Mouse (Mus musculus) hindbrain, postnatal 0 days (tissue): Measurements from ENCODE around the gene Srms. TPM values are rescaled to one million over a fixed set of nuclear protein-coding genes. Genes with fewer than 3 reads are reported as not detected.

Experiments
- ATAC-seq: fragments of 200-750 bp; cut with Nextera tagmentation; 2 replicates; pipeline ENCODE4 v1.8.0; 2017; ENCODE audit warnings: mild to moderate bottlenecking, moderate TSS enrichment, moderate library complexity
- DNase-seq: peaks from one replicate; pipeline ENCODE4 v3.0.0-alpha.2; 2015; ENCODE audit warnings: low spot score
- H3K27ac ChIP-seq: fragments of 300-500 bp; sonication (generic); 2 replicates; pipeline ENCODE4 v1.5.1; 2014; ENCODE audit warnings: mild to moderate bottlenecking
- H3K27me3 ChIP-seq: fragments of 300-500 bp; sonication (generic); 2 replicates; pipeline ENCODE4 v1.6.1; 2014; ENCODE audit warnings: low read length, mixed read lengths; ENCODE audit not compliant: insufficient read depth
- H3K36me3 ChIP-seq: fragments of 300-500 bp; sonication (generic); 2 replicates; pipeline ENCODE4 v1.6.1; 2014; ENCODE audit warnings: low read length, mixed read lengths; ENCODE audit not compliant: insufficient read depth
- H3K4me1 ChIP-seq: fragments of 300-500 bp; sonication (generic); 2 replicates; pipeline ENCODE4 v1.6.1; 2014; ENCODE audit warnings: antibody characterized with exemption, low read length, mixed read lengths; ENCODE audit not compliant: insufficient read depth
- H3K4me2 ChIP-seq: fragments of 300-500 bp; sonication (generic); 2 replicates; pipeline ENCODE4 v1.6.1; 2014; ENCODE audit warnings: low read depth, mild to moderate bottlenecking, low read length, moderate library complexity, mixed read lengths
- H3K4me3 ChIP-seq: fragments of 300-500 bp; sonication (generic); 2 replicates; pipeline ENCODE4 v1.5.1; 2014; ENCODE audit warnings: low read length
- H3K9ac ChIP-seq: fragments of 300-500 bp; sonication (generic); replicated peaks from 2 replicates; pipeline ENCODE4 v1.6.1; 2014; ENCODE audit warnings: mild to moderate bottlenecking, low read length, moderate library complexity, mixed read lengths
- H3K9me3 ChIP-seq: fragments of 300-500 bp; sonication (generic); 2 replicates; pipeline ENCODE4 v1.6.1; 2016; ENCODE audit warnings: low read length, mixed read lengths
- CTCF ChIP-seq: IDR thresholded peaks from 2 replicates; pipeline ENCODE4 v1.5.1; 2016; ENCODE audit warnings: antibody characterized with exemption, control low read depth, low read depth
- WGBS: fragments of 180-500 bp; shearing (Covaris S2); extraction: QIAGEN DNeasy Blood & Tissue Kit; methylation state at CpG from one replicate; pipeline ENCODE4 v1.1.7; 2014; 5-methylcytosine and 5-hydroxymethylcytosine counted together
- polyA plus RNA-seq: library from polyadenylated mRNA; unstranded; fragments of >200 nt; fragmentation: Nextera tagmentation; extraction: Ambion mirVana; gene quantifications from 2 replicates; pipeline ENCODE4 v1.2.1, GENCODE M21; 2015
- total RNA-seq: library from RNA; depleted of rRNA; stranded (reverse); fragments of >200 nt; gene quantifications from 2 replicates; pipeline ENCODE4 v1.2.3, GENCODE M21; 2014; rRNA removed

Gene Srms
- total and polyA plus RNA-seq, 2 experiments from 2014 or later = 0.18 to 0.47 TPM

DNA sequence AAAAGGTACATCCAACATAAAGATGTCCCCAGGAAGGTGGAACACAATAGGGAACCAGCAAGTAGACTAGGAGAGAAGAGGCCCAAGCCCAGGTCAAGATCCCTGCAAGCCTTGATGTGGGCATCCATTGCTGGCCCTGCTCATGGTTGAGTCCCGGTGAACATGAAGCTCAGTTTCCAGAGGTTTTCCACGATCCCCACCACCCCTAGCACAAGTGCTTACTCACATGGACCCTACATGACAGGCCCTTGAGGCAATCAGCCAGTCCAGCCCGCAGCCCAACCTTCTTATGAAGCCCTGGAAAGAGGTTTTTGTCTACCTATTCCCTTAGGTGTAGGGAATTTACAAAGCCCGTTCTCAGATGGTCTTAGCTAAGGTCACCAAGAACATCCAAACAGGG is 55.8 kb downstream of the Srms start:
- Histone ChIP-seq H3K27me3 (no peaks in the 10 kb centered on the region), H3K36me3 (peaks cover 10% of the 10 kb centered on the region; the same call in 1 of the 2 replicates), H3K4me2 (peak overlapping the region; percentile 63), H3K27ac (peak overlapping the region; percentile 87), H3K4me3 (peak overlapping the region; percentile 50), H3K9ac (peak overlapping the region; percentile 74), H3K9me3 (no peaks in the 10 kb centered on the region), H3K4me1 (peaks cover 32% of the 10 kb centered on the region)
- no peak for DNase-seq
- ATAC-seq = no peak
- WGBS = 66% methylated on average over 4 of the region's 4 CpGs
- TF ChIP-seq CTCF = no peak

DNA sequence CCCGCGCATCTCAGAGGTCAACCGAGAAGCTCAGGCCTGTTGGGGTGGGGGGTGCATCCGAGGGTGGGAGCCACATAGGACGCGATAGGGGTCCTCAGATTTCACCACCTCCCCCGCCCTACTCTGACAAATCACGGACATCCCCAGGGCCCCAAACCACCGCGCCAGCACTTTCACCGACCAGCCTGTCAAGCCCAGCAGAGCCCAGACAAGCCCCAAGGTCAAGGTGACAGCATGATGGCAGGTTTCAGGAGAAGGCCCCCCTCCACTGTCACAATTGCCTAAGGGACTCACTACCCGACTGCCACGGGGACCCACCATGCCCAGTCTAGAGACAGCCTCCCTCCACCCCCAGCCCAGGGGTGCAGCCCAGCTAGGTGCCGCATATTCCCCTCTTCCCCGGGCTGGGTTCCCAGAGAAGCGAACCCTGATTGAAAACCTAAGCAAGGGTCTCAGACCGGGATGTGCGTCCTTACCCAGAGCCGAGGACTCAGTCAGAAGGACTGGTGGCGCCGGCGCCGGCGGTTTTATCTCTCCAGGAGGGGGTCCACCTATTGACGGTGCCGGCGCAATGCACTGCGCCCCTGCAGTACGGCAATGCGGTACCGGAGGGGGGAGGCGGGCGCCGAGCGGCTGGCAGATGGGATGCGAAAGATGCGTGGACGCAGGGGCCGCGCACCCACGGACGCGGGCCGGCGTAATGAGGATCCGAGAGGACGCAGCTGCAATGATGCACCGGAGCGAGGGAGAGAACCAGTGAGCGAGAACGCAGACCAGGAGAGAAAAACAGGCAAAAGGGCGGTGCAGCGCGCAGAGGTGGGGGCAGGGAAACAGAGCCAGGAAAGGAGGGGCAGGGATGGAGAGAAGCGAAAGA is 56.5 kb downstream of the Srms start, which contains the start of gene Eef1a2:
Gene Eef1a2 (minus strand): TSS at position 767 of the 874 bp plus-strand sequence.
- Histone ChIP-seq H3K36me3 (peaks cover 10% of the 10 kb centered on the region; the same call in 1 of the 2 replicates), H3K4me1 (peaks cover 32% of the 10 kb centered on the region), H3K9ac (peak within 1 kb of the TSS; percentile 74), H3K27me3 (no peaks in the 10 kb centered on the region), H3K4me2 (peak within 1 kb of the TSS; percentile 63), H3K9me3 (no peaks in the 10 kb centered on the region), H3K27ac (peak within 1 kb of the TSS; percentile 87), H3K4me3 (peak within 1 kb of the TSS; percentile 50)
- ATAC-seq (peak; percentile 78), DNase-seq (peak; percentile 87)
- TF ChIP-seq CTCF = peak; percentile 53
- 3% methylated on average over 55 of the region's 55 CpGs for WGBS

DNA sequence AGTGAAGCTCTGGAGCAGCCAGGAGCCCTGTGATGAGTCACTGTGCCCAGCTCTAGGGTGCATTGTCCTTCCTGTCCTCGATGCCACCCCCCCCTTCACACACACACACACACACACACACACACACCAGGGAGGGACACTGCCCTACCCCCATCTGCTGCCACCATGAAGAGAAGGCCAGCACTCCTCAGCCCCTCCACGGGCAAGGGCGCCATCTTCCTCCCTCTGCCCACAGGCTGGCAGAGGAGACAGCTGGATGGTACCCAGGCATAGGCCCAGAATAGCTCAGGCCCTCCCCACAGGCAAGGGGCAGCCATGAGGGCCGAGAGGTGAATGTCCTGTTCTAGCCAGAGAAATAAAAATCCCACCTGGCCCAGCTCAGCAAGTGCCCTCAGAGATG is 57.2 kb downstream of the Srms start:
- H3K27me3 ChIP-seq = no peaks in the 10 kb centered on the region
- no peak for TF ChIP-seq CTCF
- H3K4me2 ChIP-seq = peak overlapping the region; percentile 63
- H3K27ac ChIP-seq = peak overlapping the region; percentile 87
- ATAC-seq (peak; percentile 24), DNase-seq (no peak)
- H3K9me3 ChIP-seq = no peaks in the 10 kb centered on the region
- peaks cover 10% of the 10 kb centered on the region; the same call in 1 of the 2 replicates for H3K36me3 ChIP-seq
- WGBS = 22% methylated on average over 3 of the region's 4 CpGs
- H3K4me1 ChIP-seq = peaks cover 32% of the 10 kb centered on the region
- H3K4me3 ChIP-seq = peak overlapping the region; percentile 50
- H3K9ac ChIP-seq = peak overlapping the region; percentile 74

Other genes with a start within 250 kb of the Srms start
- gene Arfgap1, start 246.0 kb downstream of the Srms start, total RNA-seq = 94.8 and 112 TPM in 2 replicates
- 107 and 110 TPM in 2 replicates for gene Arfgap1, start 246.0 kb downstream of the Srms start, polyA plus RNA-seq
- gene Col20a1, start 226.7 kb downstream of the Srms start, total RNA-seq = 0.47 and 0.68 TPM in 2 replicates
- 0.09 and 0.28 TPM in 2 replicates for gene Col20a1, start 226.7 kb downstream of the Srms start, polyA plus RNA-seq
- gene Chrna4, start 169.6 kb downstream of the Srms start, total RNA-seq = 50.5 and 52.7 TPM in 2 replicates
- 35.2 and 41.4 TPM in 2 replicates for gene Chrna4, start 169.6 kb downstream of the Srms start, polyA plus RNA-seq
- 128 and 142 TPM in 2 replicates for gene Kcnq2, start 77.9 kb downstream of the Srms start, total RNA-seq
- gene Kcnq2, start 77.9 kb downstream of the Srms start, polyA plus RNA-seq = 32.3 and 34.6 TPM in 2 replicates
- gene Eef1a2, start 56.2 kb downstream of the Srms start, total RNA-seq = 304 and 351 TPM in 2 replicates
- gene Eef1a2, start 56.2 kb downstream of the Srms start, polyA plus RNA-seq = 24.7 and 26.7 TPM in 2 replicates
- 300 and 340 TPM in 2 replicates for gene Ppdpf, start 25.9 kb downstream of the Srms start, total RNA-seq
- 329 and 347 TPM in 2 replicates for gene Ppdpf, start 25.9 kb downstream of the Srms start, polyA plus RNA-seq
- gene Ptk6, start 10.4 kb downstream of the Srms start, total RNA-seq = not detected in 2 replicates
- gene Ptk6, start 10.4 kb downstream of the Srms start, polyA plus RNA-seq = not detected in 2 replicates
- 2.2 and 2.8 TPM in 2 replicates for gene Fndc11, start 6.8 kb upstream of the Srms start, total RNA-seq
- gene Fndc11, start 6.8 kb upstream of the Srms start, polyA plus RNA-seq = 0.25 and 0.52 TPM in 2 replicates
- 2.8 and 5.7 TPM in 2 replicates for gene Helz2, start 28.8 kb upstream of the Srms start, total RNA-seq
- 0.19 and 0.24 TPM in 2 replicates for gene Helz2, start 28.8 kb upstream of the Srms start, polyA plus RNA-seq
- gene Gmeb2, start 74.8 kb upstream of the Srms start, total RNA-seq = 19.2 and 25.2 TPM in 2 replicates
- 8.6 and 8.9 TPM in 2 replicates for gene Gmeb2, start 74.8 kb upstream of the Srms start, polyA plus RNA-seq
- 1,221 and 1,263 TPM in 2 replicates for gene Stmn3, start 101.3 kb upstream of the Srms start, total RNA-seq
- gene Stmn3, start 101.3 kb upstream of the Srms start, polyA plus RNA-seq = 1,758 and 1,824 TPM in 2 replicates
- gene Rtel1, start 106.6 kb upstream of the Srms start, total RNA-seq = 52.2 and 97.2 TPM in 2 replicates
- 21.6 and 28.0 TPM in 2 replicates for gene Rtel1, start 106.6 kb upstream of the Srms start, polyA plus RNA-seq
- gene Zgpat, start 151.7 kb upstream of the Srms start, total RNA-seq = 66.3 and 85.3 TPM in 2 replicates
- 37.5 and 40.6 TPM in 2 replicates for gene Zgpat, start 151.7 kb upstream of the Srms start, polyA plus RNA-seq
- 13.0 and 14.7 TPM in 2 replicates for gene Arfrp1, start 152.2 kb upstream of the Srms start, total RNA-seq
- 70.7 TPM in 2 replicates for gene Arfrp1, start 152.2 kb upstream of the Srms start, polyA plus RNA-seq
- gene Lime1, start 166.9 kb upstream of the Srms start, total RNA-seq = 49.0 and 62.1 TPM in 2 replicates
- gene Lime1, start 166.9 kb upstream of the Srms start, polyA plus RNA-seq = 24.1 and 26.2 TPM in 2 replicates
- 29.0 and 33.0 TPM in 2 replicates for gene Zbtb46, start 246.2 kb upstream of the Srms start, total RNA-seq
- 17.0 and 19.2 TPM in 2 replicates for gene Zbtb46, start 246.2 kb upstream of the Srms start, polyA plus RNA-seq